In the genomic region with DNA sequence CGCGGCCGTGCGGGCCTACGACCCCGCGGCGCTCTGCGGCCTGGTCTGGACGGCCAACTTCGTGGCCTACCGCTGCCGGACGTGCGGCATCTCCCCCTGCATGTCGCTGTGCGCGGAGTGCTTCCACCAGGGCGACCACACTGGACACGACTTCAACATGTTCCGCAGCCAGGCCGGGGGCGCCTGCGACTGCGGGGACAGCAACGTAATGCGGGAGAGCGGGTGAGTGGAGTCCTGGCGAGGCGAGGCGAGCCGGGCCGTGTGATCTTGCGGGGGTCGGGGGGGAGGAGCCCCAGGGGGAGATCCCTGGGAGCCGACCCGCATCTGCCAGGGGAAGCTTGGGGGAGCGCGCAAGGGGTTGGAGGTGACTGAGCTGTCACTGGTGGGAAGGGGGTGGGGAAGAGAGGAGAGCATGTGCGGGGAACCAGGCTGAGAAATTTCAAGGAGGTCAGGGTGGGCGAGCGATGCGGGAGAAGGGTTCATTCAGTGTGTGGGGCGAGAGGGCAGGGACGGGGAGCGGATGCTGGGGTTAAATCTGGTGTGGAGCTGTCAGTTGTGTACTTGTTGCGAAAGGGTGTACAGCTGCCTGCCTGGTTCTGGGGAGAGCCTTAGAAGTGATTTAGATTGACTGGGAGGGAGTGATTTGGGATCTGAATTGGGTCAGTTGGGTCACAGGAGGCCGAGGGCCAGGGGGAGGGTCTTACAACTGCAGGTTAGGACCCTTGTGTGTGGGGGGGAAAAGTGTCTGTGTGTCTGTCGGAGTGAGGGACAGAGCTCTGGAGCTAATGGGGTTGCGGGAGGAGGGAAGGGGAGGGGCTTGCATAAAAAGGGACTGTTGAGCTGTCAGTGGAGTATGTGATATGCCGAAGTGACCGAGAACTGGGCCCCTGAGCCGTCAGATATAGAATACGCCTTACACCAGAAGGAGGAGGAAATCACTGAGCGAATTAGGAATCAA, we compare ENCODE assay signal across 8 mouse cellular contexts. TPM values are rescaled to one million over a fixed set of nuclear protein-coding genes. Genes with fewer than 3 reads are reported as not detected.
DNase-seq lines count a peak whose midpoint lies in the region; ATAC-seq and TF ChIP-seq lines count a peak whose summit lies in the region.

No protein-coding gene starts in this region.

- DNase-seq in c-Kit-positive CD71-positive TER-119-positive erythroid progenitor cells, embryonic 14.5 days (ENCODE audit: low spot score), result peak; percentile 72
- peak; percentile 69 to 77 for DNase-seq in heart, postnatal 10 days
- peak; percentile 61 to 78 for DNase-seq in kidney, postnatal 4 days
- peak; percentile 69 for DNase-seq in stomach, postnatal 0 days (ENCODE audit: low spot score)

- no peak for TF ChIP-seq CTCF in ES-Bruce4 (IDR thresholded peaks at IDR 0.05; ENCODE audit: low read depth, low read length)
- TF ChIP-seq CTCF in stomach, postnatal 0 days (IDR thresholded peaks at IDR 0.05; ENCODE audit: low read depth), result 0 out of 2 replicates have a peak, but pooled peaks have one; percentile 2

- H3K27me3 ChIP-seq in ES-Bruce4 (ENCODE audit: control insufficient read depth, insufficient read depth, low read length, poor library complexity, severe bottlenecking), result no peaks in the 10 kb centered on the region
- no peaks in the 10 kb centered on the region for H3K27me3 ChIP-seq in forebrain, embryonic 13.5 days
- H3K27me3 ChIP-seq in liver, embryonic 16.5 days (ENCODE audit: control insufficient read depth, insufficient read depth, low read depth, low read length), result no peaks in the 10 kb centered on the region
- H3K27me3 ChIP-seq in neural tube, embryonic 12.5 days (replicated peaks), result no peaks in the 10 kb centered on the region
- no peaks in the 10 kb centered on the region for H3K27me3 ChIP-seq in stomach, postnatal 0 days (ENCODE audit: control insufficient read depth, insufficient read depth, low read length)

- no peak overlapping the region for H3K27ac ChIP-seq in ES-Bruce4 (ENCODE audit: insufficient read depth, low read length)
- H3K27ac ChIP-seq in forebrain, embryonic 13.5 days, result peak overlapping the region; percentile 92
- peak overlapping the region; percentile 91 for H3K27ac ChIP-seq in liver, embryonic 16.5 days (ENCODE audit: low read length)
- peak overlapping the region; percentile 89 for H3K27ac ChIP-seq in neural tube, embryonic 12.5 days
- H3K27ac ChIP-seq in stomach, postnatal 0 days (replicated peaks), result peak overlapping the region; percentile 97

- peaks cover 2% of the 10 kb centered on the region; the same call in 1 of the 2 replicates for H3K36me3 ChIP-seq in ES-Bruce4 (ENCODE audit: control insufficient read depth, insufficient read depth, low read length, poor library complexity, severe bottlenecking)
- H3K36me3 ChIP-seq in forebrain, embryonic 13.5 days (ENCODE audit: poor library complexity, severe bottlenecking), result 0 out of 2 replicates have a peak, but pooled peaks cover 6% of the 10 kb centered on the region
- H3K36me3 ChIP-seq in liver, embryonic 16.5 days (ENCODE audit: control insufficient read depth, insufficient read depth), result no peaks in the 10 kb centered on the region
- H3K36me3 ChIP-seq in neural tube, embryonic 12.5 days, result no peaks in the 10 kb centered on the region
- H3K36me3 ChIP-seq in stomach, postnatal 0 days (ENCODE audit: control insufficient read depth, insufficient read depth, low read length), result no peaks in the 10 kb centered on the region

- H3K4me1 ChIP-seq in ES-Bruce4 (ENCODE audit: control insufficient read depth, insufficient read depth, low read length), result peaks cover 1% of the 10 kb centered on the region
- peaks cover 19% of the 10 kb centered on the region for H3K4me1 ChIP-seq in forebrain, embryonic 13.5 days
- peaks cover 18% of the 10 kb centered on the region for H3K4me1 ChIP-seq in liver, embryonic 16.5 days (ENCODE audit: control insufficient read depth, low read depth, low read length)
- peaks cover 13% of the 10 kb centered on the region for H3K4me1 ChIP-seq in neural tube, embryonic 12.5 days
- H3K4me1 ChIP-seq in stomach, postnatal 0 days (replicated peaks; ENCODE audit: control insufficient read depth, insufficient read depth), result no peaks in the 10 kb centered on the region

- intact Hi-C loops in heart, postnatal 10 days (cut with DNase I), result loop anchor here (1.0 kb wide), 1 partner anchor 37 kb away; a partner anchor contains a TSS

- ATAC-seq in forebrain, embryonic 13.5 days, result peak; percentile 48
- ATAC-seq in liver, embryonic 16.5 days (ENCODE audit: low read depth), result peak; percentile 68
- ATAC-seq in neural tube, embryonic 12.5 days (ENCODE audit: low FRiP score, low read depth), result peak; percentile 78
- peak; percentile 68 for ATAC-seq in stomach, postnatal 0 days (ENCODE audit: low FRiP score, low TSS enrichment)

- no peak for TF ChIP-seq EP300 in ES-Bruce4 (IDR thresholded peaks at IDR 0.05; ENCODE audit: insufficient read depth, low read depth, low read length)
- TF ChIP-seq EP300 in stomach, postnatal 0 days (optimal IDR thresholded peaks at IDR 0.05), result no peak

- peak overlapping the region; percentile 94 for H3K4me2 ChIP-seq in forebrain, embryonic 13.5 days
- peak overlapping the region; percentile 96 for H3K4me2 ChIP-seq in liver, embryonic 16.5 days (ENCODE audit: low read depth, low read length)
- peak overlapping the region; percentile 97 for H3K4me2 ChIP-seq in neural tube, embryonic 12.5 days (replicated peaks)
- H3K4me2 ChIP-seq in stomach, postnatal 0 days (replicated peaks; ENCODE audit: low read depth), result peak overlapping the region; percentile 88

- peak overlapping the region; percentile 97 for H3K9ac ChIP-seq in ES-Bruce4 (ENCODE audit: low read depth, poor library complexity, severe bottlenecking)
- H3K9ac ChIP-seq in forebrain, embryonic 13.5 days, result peak overlapping the region; percentile 98
- peak overlapping the region; percentile 92 for H3K9ac ChIP-seq in liver, embryonic 16.5 days (ENCODE audit: low read depth, low read length)
- peak overlapping the region; percentile 99 for H3K9ac ChIP-seq in neural tube, embryonic 12.5 days
- peak overlapping the region; percentile 100 for H3K9ac ChIP-seq in stomach, postnatal 0 days (ENCODE audit: low read length)

- no peaks in the 10 kb centered on the region for H3K9me3 ChIP-seq in ES-Bruce4 (replicated peaks; ENCODE audit: control insufficient read depth, insufficient read depth, low read length, poor library complexity, severe bottlenecking)
- H3K9me3 ChIP-seq in forebrain, embryonic 13.5 days (replicated peaks), result no peaks in the 10 kb centered on the region
- no peaks in the 10 kb centered on the region for H3K9me3 ChIP-seq in liver, embryonic 16.5 days (replicated peaks; ENCODE audit: control insufficient read depth, low read length)
- H3K9me3 ChIP-seq in neural tube, embryonic 12.5 days, result no peaks in the 10 kb centered on the region
- H3K9me3 ChIP-seq in stomach, postnatal 0 days (ENCODE audit: control insufficient read depth, low read length), result no peaks in the 10 kb centered on the region

- WGBS in forebrain, embryonic 13.5 days, result under 1% methylated on average over 54 of the region's 55 CpGs
- under 1% methylated on average over 55 of the region's 55 CpGs for WGBS in liver, embryonic 16.5 days (ENCODE audit: insufficient replicate concordance)
- WGBS in neural tube, embryonic 12.5 days, result 1% methylated on average over 55 of the region's 55 CpGs
- WGBS in stomach, postnatal 0 days, result under 1% methylated on average over 53 of the region's 55 CpGs

- no peak for TF ChIP-seq POLR2A in ES-Bruce4 (IDR thresholded peaks at IDR 0.05; ENCODE audit: insufficient read depth, low read length)

- peak overlapping the region; percentile 89 for H3K4me3 ChIP-seq in ES-Bruce4 (ENCODE audit: low read depth, low read length)
- H3K4me3 ChIP-seq in forebrain, embryonic 13.5 days, result peak overlapping the region; percentile 98
- peak overlapping the region; percentile 96 for H3K4me3 ChIP-seq in liver, embryonic 16.5 days (ENCODE audit: low read depth, low read length)
- peak overlapping the region; percentile 98 for H3K4me3 ChIP-seq in neural tube, embryonic 12.5 days
- peak overlapping the region; percentile 100 for H3K4me3 ChIP-seq in stomach, postnatal 0 days (ENCODE audit: low read depth, low read length)

RNA-seq across cellular contexts. Expression of a gene that starts 0.9 kb away (rescaled TPM):
- 59.0 and 65.6 TPM in 2 replicates for polyA plus RNA-seq in ES-Bruce4 (2011; ENCODE audit: insufficient read depth, insufficient read length, low read depth, missing spikeins)
- 14.2 and 15.7 TPM in 2 replicates for polyA plus RNA-seq in forebrain, embryonic 13.5 days (2015; fragmentation: Nextera tagmentation; extraction: Ambion mirVana)
- 100 to 1,000 TPM; 105 to 111 TPM for total RNA-seq in heart, postnatal 10 days (2021)
- polyA plus RNA-seq in liver, embryonic 16.5 days (2015; fragmentation: Nextera tagmentation; extraction: Ambion mirVana), result 4.8 and 5.6 TPM in 2 replicates
- 19.2 and 22.6 TPM in 2 replicates for polyA plus RNA-seq in neural tube, embryonic 12.5 days (2016; fragmentation: Nextera tagmentation; extraction: Ambion mirVana)
- 7.9 and 9.0 TPM in 2 replicates for polyA plus RNA-seq in stomach, postnatal 0 days (2015; fragmentation: Nextera tagmentation; extraction: Ambion mirVana)

RNA-seq across cellular contexts. Expression of a gene that starts 12.5 kb away (rescaled TPM):
- polyA plus RNA-seq in ES-Bruce4 (2011; ENCODE audit: insufficient read depth, insufficient read length, low read depth, missing spikeins), result 53.2 and 54.5 TPM in 2 replicates
- 36.2 and 40.6 TPM in 2 replicates for polyA plus RNA-seq in forebrain, embryonic 13.5 days (2015; fragmentation: Nextera tagmentation; extraction: Ambion mirVana)
- total RNA-seq in heart, postnatal 10 days (2021), result 10 to 100 TPM; 19.0 to 20.6 TPM
- polyA plus RNA-seq in liver, embryonic 16.5 days (2015; fragmentation: Nextera tagmentation; extraction: Ambion mirVana), result 23.5 and 29.7 TPM in 2 replicates
- 30.6 and 36.2 TPM in 2 replicates for polyA plus RNA-seq in neural tube, embryonic 12.5 days (2016; fragmentation: Nextera tagmentation; extraction: Ambion mirVana)
- polyA plus RNA-seq in stomach, postnatal 0 days (2015; fragmentation: Nextera tagmentation; extraction: Ambion mirVana), result 29.4 and 32.0 TPM in 2 replicates

RNA-seq across cellular contexts. Expression of a gene that starts 36.5 kb away (rescaled TPM):
- polyA plus RNA-seq in ES-Bruce4 (2011; ENCODE audit: insufficient read depth, insufficient read length, low read depth, missing spikeins), result 393 and 460 TPM in 2 replicates
- polyA plus RNA-seq in forebrain, embryonic 13.5 days (2015; fragmentation: Nextera tagmentation; extraction: Ambion mirVana), result 400 and 426 TPM in 2 replicates
- 100 to 1,000 TPM in 1 of 2 experiments, 10 to 100 TPM in 1; 84.7 to 102 TPM for total RNA-seq in heart, postnatal 10 days (2021)
- polyA plus RNA-seq in liver, embryonic 16.5 days (2015; fragmentation: Nextera tagmentation; extraction: Ambion mirVana), result 103 and 116 TPM in 2 replicates
- 355 and 373 TPM in 2 replicates for polyA plus RNA-seq in neural tube, embryonic 12.5 days (2016; fragmentation: Nextera tagmentation; extraction: Ambion mirVana)
- polyA plus RNA-seq in stomach, postnatal 0 days (2015; fragmentation: Nextera tagmentation; extraction: Ambion mirVana), result 161 and 203 TPM in 2 replicates
